Mouse (Mus musculus) small intestine, adult 2 months (tissue): ENCODE measurements around the gene Ankmy2. TPM values are rescaled to one million over a fixed set of nuclear protein-coding genes. Genes with fewer than 3 reads are reported as not detected.

ENCODE experiments used
- H3K27ac ChIP-seq: fragments of 200-500 bp; 2 replicates; pipeline ENCODE4 v1.5.1; 2012; ENCODE audit warnings: low read depth, low read length, control low read depth, inconsistent platforms; ENCODE audit not compliant: insufficient read depth
- H3K27me3 ChIP-seq: fragments of 200-500 bp; 2 replicates; pipeline ENCODE4 v1.6.1; 2012; ENCODE audit warnings: mild to moderate bottlenecking, moderate library complexity, low read length, inconsistent platforms; ENCODE audit not compliant: control insufficient read depth, insufficient read depth
- H3K36me3 ChIP-seq: fragments of 200-500 bp; 2 replicates; pipeline ENCODE4 v1.6.1; 2012; ENCODE audit warnings: mild to moderate bottlenecking, low read length, control low read depth, inconsistent platforms; ENCODE audit not compliant: control insufficient read depth, insufficient read depth
- H3K4me1 ChIP-seq: fragments of 200-500 bp; 2 replicates; pipeline ENCODE4 v1.6.1; 2012; ENCODE audit warnings: low read length, inconsistent platforms, mixed read lengths; ENCODE audit not compliant: control insufficient read depth, insufficient read depth, insufficient read length
- H3K4me3 ChIP-seq: fragments of 200-500 bp; 2 replicates; pipeline ENCODE4 v1.5.1; 2012; ENCODE audit warnings: low read depth, mild to moderate bottlenecking, control low read depth, inconsistent platforms, low read length, moderate library complexity
- CTCF ChIP-seq: fragments of 200-500 bp; IDR thresholded peaks from 2 replicates; pipeline ENCODE4 v1.5.1; 2012; ENCODE audit warnings: low read depth, mild to moderate bottlenecking, control low read depth, inconsistent platforms, low read length, moderate library complexity, mixed read lengths; ENCODE audit not compliant: insufficient replicate concordance, insufficient read length; ENCODE audit errors: extremely low read depth
- POLR2A ChIP-seq: fragments of 200-500 bp; IDR thresholded peaks from 2 replicates; pipeline ENCODE4 v1.6.1; 2012; ENCODE audit warnings: low read depth, mild to moderate bottlenecking, control low read depth, inconsistent platforms, low read length, moderate library complexity
- WGBS: fragments of 180-500 bp; shearing (Covaris S2); methylation state at CpG from one replicate; pipeline ENCODE4 v1.1.7; 2018; 5-methylcytosine and 5-hydroxymethylcytosine counted together
- polyA plus RNA-seq: library from polyadenylated mRNA; depleted of rRNA; stranded (reverse); fragments of >200 nt; gene quantifications from 2 replicates; pipeline ENCODE4 v1.2.3, GENCODE M21; 2012; rRNA removed

The Ankmy2 gene
- polyA plus RNA-seq = 3.4 and 5.5 TPM in 2 replicates

- under 1% methylated on average over 42 of the region's 42 CpGs for WGBS
- no peaks in the 10 kb centered on the region for H3K36me3 ChIP-seq
- H3K4me3 ChIP-seq = peak within 1 kb of the TSS; percentile 97
- TF ChIP-seq CTCF (no peak), POLR2A (peak; percentile 97)
- H3K27ac ChIP-seq = peak within 1 kb of the TSS; percentile 90
- H3K27me3 ChIP-seq = no peaks in the 10 kb centered on the region
- H3K4me1 ChIP-seq = peaks cover 5% of the 10 kb centered on the region; the same call in 1 of the 2 replicates
Observed at GRCm38 (mm10) chr12:36156637-36157303, at the start of gene Ankmy2. Ankmy2 (plus strand) TSS chr12:36157114.

GRCm38 (mm10) chr12:36108442-36108841 lies 48.5 kb upstream of the Ankmy2 start:
- Histone ChIP-seq H3K27ac (no peak overlapping the region), H3K4me1 (no peaks in the 10 kb centered on the region), H3K27me3 (no peaks in the 10 kb centered on the region), H3K4me3 (no peak overlapping the region), H3K36me3 (peaks cover 43% of the 10 kb centered on the region)
- TF ChIP-seq CTCF = no peak
- TF ChIP-seq POLR2A = no peak
- 90% methylated on average over 5 of the region's 5 CpGs for WGBS

DNA sequence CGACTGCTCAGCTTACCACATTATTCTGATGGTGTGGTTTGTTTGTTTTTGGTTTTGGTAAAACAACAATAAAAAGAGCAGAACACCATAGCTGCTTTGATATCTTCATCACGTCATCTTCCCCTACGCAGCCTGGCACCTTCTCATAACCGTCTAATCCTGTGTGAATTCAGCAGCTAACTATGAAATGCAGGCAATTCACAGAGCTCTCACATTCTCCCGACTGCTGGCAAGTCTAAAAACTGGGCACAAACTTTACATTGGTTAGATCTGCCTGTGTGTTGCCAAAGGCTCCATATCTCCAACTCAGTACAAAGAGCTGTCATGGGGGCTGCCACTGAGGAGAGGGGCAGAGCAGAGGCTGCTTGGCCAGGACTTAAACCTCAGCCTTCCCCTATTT lies 46.5 kb upstream of the Ankmy2 start:
- Histone ChIP-seq H3K36me3 (peaks cover 41% of the 10 kb centered on the region), H3K27me3 (no peaks in the 10 kb centered on the region), H3K27ac (no peak overlapping the region), H3K4me1 (no peaks in the 10 kb centered on the region), H3K4me3 (no peak overlapping the region)
- 83% methylated on average over 5 of the region's 5 CpGs for WGBS
- TF ChIP-seq CTCF = no peak
- TF ChIP-seq POLR2A = no peak

DNA sequence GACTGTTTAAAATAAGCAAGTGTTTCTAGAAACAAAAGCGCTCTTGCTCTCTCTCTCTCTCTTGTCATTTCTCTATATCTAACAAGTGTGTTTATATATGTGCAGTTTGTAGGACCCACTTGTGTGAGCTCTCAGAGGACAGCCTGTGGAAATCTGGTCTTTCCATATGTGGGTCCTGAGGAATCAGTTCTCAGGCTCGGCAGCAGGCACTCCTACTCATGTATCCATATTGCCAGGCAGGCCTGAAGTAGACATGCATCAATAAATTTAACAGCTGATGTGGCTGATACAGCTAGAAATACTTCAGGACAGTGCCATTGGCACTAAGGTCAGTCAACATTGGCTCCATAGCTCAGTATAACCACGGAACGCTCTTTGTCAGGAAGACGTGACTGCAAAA lies 45.8 kb upstream of the Ankmy2 start:
- H3K27ac ChIP-seq = no peak overlapping the region
- H3K27me3 ChIP-seq = no peaks in the 10 kb centered on the region
- TF ChIP-seq POLR2A (no peak), CTCF (no peak)
- WGBS = 90% methylated on average over 5 of the region's 5 CpGs
- H3K4me1 ChIP-seq = no peaks in the 10 kb centered on the region
- no peak overlapping the region for H3K4me3 ChIP-seq
- peaks cover 44% of the 10 kb centered on the region for H3K36me3 ChIP-seq

GRCm38 (mm10) chr12:36112081-36112480 lies 44.8 kb upstream of the Ankmy2 start:
- H3K27me3 ChIP-seq = no peaks in the 10 kb centered on the region
- no peak for TF ChIP-seq CTCF
- TF ChIP-seq POLR2A = no peak
- no peaks in the 10 kb centered on the region for H3K4me1 ChIP-seq
- H3K4me3 ChIP-seq = no peak overlapping the region
- peaks cover 45% of the 10 kb centered on the region for H3K36me3 ChIP-seq
- H3K27ac ChIP-seq = no peak overlapping the region
- WGBS = 92% methylated on average over 3 of the region's 3 CpGs

- 86% methylated on average over 6 of the region's 6 CpGs for WGBS
Observed at GRCm38 (mm10) chr12:36117161-36117560, 39.8 kb upstream of the Ankmy2 start.

DNA sequence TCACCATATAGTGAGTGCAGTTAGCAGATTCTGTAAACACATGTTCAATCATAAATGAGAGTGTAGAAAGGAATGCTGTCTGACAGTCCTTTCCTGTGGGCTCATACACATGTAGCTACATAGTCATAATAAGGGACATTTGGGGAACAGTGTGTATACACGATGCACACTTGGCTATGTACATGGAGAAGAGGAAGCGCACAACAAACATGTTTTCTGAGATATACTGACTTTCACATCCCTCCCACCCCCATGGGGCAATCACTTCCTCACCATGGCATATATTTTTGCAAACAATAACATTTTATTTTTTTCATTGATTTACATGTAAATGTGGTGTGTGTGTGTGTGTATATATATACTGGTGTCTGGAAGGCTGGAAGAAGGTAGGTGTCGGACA lies 37.7 kb upstream of the Ankmy2 start:
- TF ChIP-seq POLR2A (no peak), CTCF (no peak)
- Histone ChIP-seq H3K27me3 (no peaks in the 10 kb centered on the region), H3K4me1 (no peaks in the 10 kb centered on the region), H3K27ac (no peak overlapping the region), H3K4me3 (no peak overlapping the region), H3K36me3 (peaks cover 32% of the 10 kb centered on the region)
- 85% methylated on average over 3 of the region's 3 CpGs for WGBS

More at GRCm38 (mm10) chr12:36117161-36117560, 39.8 kb upstream of the Ankmy2 start:
- peaks cover 30% of the 10 kb centered on the region for H3K36me3 ChIP-seq
- no peaks in the 10 kb centered on the region for H3K27me3 ChIP-seq
- no peak for TF ChIP-seq CTCF
- no peak for TF ChIP-seq POLR2A
- H3K4me3 ChIP-seq = no peak overlapping the region
- no peak overlapping the region for H3K27ac ChIP-seq
- H3K4me1 ChIP-seq = no peaks in the 10 kb centered on the region
